Mouse (Mus musculus) liver, adult 2 months (tissue): ENCODE measurements at regions not wholly inside any gene's neighbourhood (a gene's known extent, or its start where the extent isn't known, plus 50 kb on each side); places are given as distances from the start of the nearest gene placed in this dataset.
A peak's percentile ranks its signal among the peaks of the same experiment; 100 is the strongest.

Experiments
- DNase-seq: peaks from one replicate; pipeline ENCODE4 v3.0.0-alpha.2; 2011; ENCODE audit warnings: low read depth, low spot score; ENCODE audit errors: extremely low read depth
- H3K27ac ChIP-seq: fragments of 200-500 bp; replicated peaks from 2 replicates; pipeline ENCODE4 v1.5.1; 2012; ENCODE audit warnings: low read depth, mild to moderate bottlenecking, control low read depth, inconsistent platforms, low read length; ENCODE audit not compliant: insufficient read depth
- H3K27me3 ChIP-seq: fragments of 200-500 bp; 2 replicates; pipeline ENCODE4 v1.6.1; 2012; ENCODE audit warnings: mild to moderate bottlenecking, moderate library complexity, low read length, inconsistent platforms; ENCODE audit not compliant: control insufficient read depth, insufficient read depth
- H3K36me3 ChIP-seq: fragments of 200-500 bp; 2 replicates; pipeline ENCODE4 v1.6.1; 2012; ENCODE audit warnings: low read length, inconsistent platforms; ENCODE audit not compliant: control insufficient read depth, insufficient read depth
- H3K4me1 ChIP-seq: fragments of 200-500 bp; 2 replicates; pipeline ENCODE4 v1.6.1; 2011; ENCODE audit warnings: low read length; ENCODE audit not compliant: control insufficient read depth, insufficient read depth
- H3K4me3 ChIP-seq: fragments of 200-500 bp; 2 replicates; pipeline ENCODE4 v1.5.1; 2011; ENCODE audit warnings: low read depth, mild to moderate bottlenecking, control low read depth, low read length, moderate library complexity; ENCODE audit not compliant: insufficient read depth
- H3K79me2 ChIP-seq: fragments of 200-500 bp; 2 replicates; pipeline ENCODE4 v1.6.1; 2012; ENCODE audit warnings: inconsistent platforms, mild to moderate bottlenecking, low read length, moderate library complexity; ENCODE audit not compliant: control insufficient read depth, insufficient read depth
- H3K9ac ChIP-seq: fragments of 200-500 bp; 2 replicates; pipeline ENCODE4 v1.6.1; 2012; ENCODE audit warnings: low read depth, mild to moderate bottlenecking, control low read depth, inconsistent platforms, low read length
- CTCF ChIP-seq: fragments of 200-500 bp; IDR thresholded peaks from 2 replicates; pipeline ENCODE4 v1.5.1; 2011; ENCODE audit warnings: low read depth, low read length, control low read depth
- POLR2A ChIP-seq: fragments of 200-500 bp; IDR thresholded peaks from 2 replicates; pipeline ENCODE4 v1.6.1; 2011; ENCODE audit warnings: low read length, control low read depth; ENCODE audit not compliant: insufficient read depth; ENCODE audit errors: extremely low read depth
- WGBS: fragments of 180-500 bp; shearing (Covaris S2); methylation state at CpG from one replicate; pipeline ENCODE4 v1.1.7; 2018; 5-methylcytosine and 5-hydroxymethylcytosine counted together

- no peak overlapping the region for H3K27ac ChIP-seq
- 72% methylated on average over 10 of the region's 10 CpGs for WGBS
- H3K4me3 ChIP-seq: no peak overlapping the region
- no peak for TF ChIP-seq CTCF
- no peak for TF ChIP-seq POLR2A
- no peak overlapping the region for H3K9ac ChIP-seq
- H3K4me1 ChIP-seq: no peaks in the 10 kb centered on the region
- no peaks in the 10 kb centered on the region for H3K27me3 ChIP-seq
- peak; percentile 26 for DNase-seq
- H3K79me2 ChIP-seq: no peaks in the 10 kb centered on the region
- H3K36me3 ChIP-seq: no peaks in the 10 kb centered on the region
Measured at GRCm38 (mm10) chr3:8751356-8751755, 858.5 kb downstream of the Zfp704 start.

- no peak overlapping the region for H3K27ac ChIP-seq
- DNase-seq: no peak
- no peaks in the 10 kb centered on the region for H3K27me3 ChIP-seq
- H3K4me1 ChIP-seq: no peaks in the 10 kb centered on the region
- WGBS: 60% methylated on average over 4 of the region's 4 CpGs
- H3K36me3 ChIP-seq: no peaks in the 10 kb centered on the region
- no peaks in the 10 kb centered on the region for H3K79me2 ChIP-seq
- TF ChIP-seq CTCF: no peak
- no peak overlapping the region for H3K4me3 ChIP-seq
- no peak overlapping the region for H3K9ac ChIP-seq
Measured at GRCm38 (mm10) chr3:8750858-8751257, 859.0 kb downstream of the Zfp704 start.

- no peak for DNase-seq
- H3K79me2 ChIP-seq: no peaks in the 10 kb centered on the region
- no peaks in the 10 kb centered on the region for H3K4me1 ChIP-seq
- no peaks in the 10 kb centered on the region for H3K27me3 ChIP-seq
- H3K9ac ChIP-seq: no peak overlapping the region
- no peak overlapping the region for H3K4me3 ChIP-seq
- no peak for TF ChIP-seq POLR2A
- TF ChIP-seq CTCF: no peak
- no peaks in the 10 kb centered on the region for H3K36me3 ChIP-seq
- no peak overlapping the region for H3K27ac ChIP-seq
- WGBS: 91% methylated on average over 11 of the region's 11 CpGs
Measured at GRCm38 (mm10) chr3:8750162-8750561, 859.7 kb downstream of the Zfp704 start.

- Histone ChIP-seq H3K27me3 (no peaks in the 10 kb centered on the region), H3K4me1 (no peaks in the 10 kb centered on the region), H3K36me3 (no peaks in the 10 kb centered on the region), H3K9ac (no peak overlapping the region), H3K79me2 (no peaks in the 10 kb centered on the region), H3K4me3 (no peak overlapping the region), H3K27ac (no peak overlapping the region)
- peak; percentile 14 for DNase-seq
- TF ChIP-seq CTCF (no peak), POLR2A (no peak)
- WGBS: 83% methylated on average over 4 of the region's 4 CpGs
Measured at GRCm38 (mm10) chr3:8747201-8747600, 862.7 kb downstream of the Zfp704 start.

- H3K36me3 ChIP-seq: no peaks in the 10 kb centered on the region
- no peaks in the 10 kb centered on the region for H3K27me3 ChIP-seq
- no peak for TF ChIP-seq POLR2A
- no peak for TF ChIP-seq CTCF
- H3K79me2 ChIP-seq: no peaks in the 10 kb centered on the region
- no peak overlapping the region for H3K4me3 ChIP-seq
- DNase-seq: peak; percentile 19
- H3K27ac ChIP-seq: no peak overlapping the region
- H3K4me1 ChIP-seq: no peaks in the 10 kb centered on the region
- H3K9ac ChIP-seq: no peak overlapping the region
- 97% methylated on average over 3 of the region's 3 CpGs for WGBS
Measured at GRCm38 (mm10) chr3:8746677-8747076, 863.2 kb downstream of the Zfp704 start.

- Histone ChIP-seq H3K9ac (no peak overlapping the region), H3K27ac (no peak overlapping the region), H3K36me3 (no peaks in the 10 kb centered on the region), H3K4me1 (no peaks in the 10 kb centered on the region), H3K27me3 (no peaks in the 10 kb centered on the region), H3K79me2 (no peaks in the 10 kb centered on the region), H3K4me3 (no peak overlapping the region)
- 86% methylated on average over 1 of the region's 1 CpGs for WGBS
- TF ChIP-seq CTCF: no peak
- TF ChIP-seq POLR2A: no peak
- no peak for DNase-seq
Measured at GRCm38 (mm10) chr3:8746037-8746436, 863.8 kb downstream of the Zfp704 start.
